Mouse (Mus musculus) layer of hippocampus, postnatal 36 days (tissue): ENCODE results near the gene Gm48552. TPM values are rescaled to one million over a fixed set of nuclear protein-coding genes. Genes with fewer than 3 reads are reported as not detected.

Experiments used
- DNase-seq, 2 experiments: peaks; one replicate each; pipeline ENCODE4 v3.0.0; 2022
- total RNA-seq, 2 experiments: library from RNA; stranded (reverse); gene quantifications; 2 replicates each; pipeline ENCODE4 v1.2.3; 2021

The Gm48552 gene
- total RNA-seq, 2 experiments from 2014 or later, result 4.5 to 7.1 TPM

- peak in 1 of 2 experiments; percentile 13 for DNase-seq
Measured at GRCm38 (mm10) chr10:81420191-81420767, 31.5 kb downstream of the Gm48552 start.

DNA sequence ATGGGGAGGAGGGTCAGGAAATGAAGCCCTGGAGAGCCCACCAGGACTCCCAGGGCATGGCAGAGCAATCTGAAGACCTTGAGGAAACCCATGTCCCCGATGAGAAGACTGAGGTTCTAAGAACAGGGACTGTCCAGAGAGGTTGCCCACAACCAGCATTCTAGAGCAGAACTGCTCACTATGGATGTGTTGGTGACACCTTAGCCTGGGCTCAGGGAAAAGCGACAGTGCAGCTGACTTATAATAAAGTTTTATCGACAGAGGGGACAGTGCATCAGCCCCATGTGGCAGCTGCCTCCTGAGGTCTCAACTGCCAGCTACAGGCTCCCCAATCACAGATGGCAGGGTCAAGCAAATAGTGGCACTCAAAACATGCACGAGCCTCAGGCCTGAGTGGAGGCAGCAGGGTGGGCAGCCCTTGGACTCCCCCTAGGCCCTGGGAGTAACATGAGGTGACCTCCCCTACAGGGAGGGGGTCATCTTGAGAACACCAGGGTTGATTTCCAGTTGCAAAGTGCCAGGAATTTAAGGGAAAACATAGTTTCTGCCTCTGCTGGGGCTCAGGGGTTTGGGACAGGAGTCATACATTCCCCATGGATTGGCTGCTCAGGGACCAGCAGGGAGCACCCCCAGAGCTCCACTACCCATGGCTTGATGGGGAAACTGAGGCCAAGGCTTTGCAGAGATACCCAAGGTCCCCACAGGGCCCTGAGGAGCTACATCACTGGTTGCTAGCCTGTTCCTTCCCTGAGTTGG is 32.4 kb downstream of the Gm48552 start:
- DNase-seq, result no peak

- peak in 1 of 2 experiments; percentile 1 for DNase-seq
Measured at GRCm38 (mm10) chr10:81421797-81422100, 32.9 kb downstream of the Gm48552 start.

GRCm38 (mm10) chr10:81422191-81422590 is 33.4 kb downstream of the Gm48552 start:
- peak in 1 of 2 experiments; percentile 3 for DNase-seq

GRCm38 (mm10) chr10:81422661-81423217 is 33.9 kb downstream of the Gm48552 start:
- no peak for DNase-seq

GRCm38 (mm10) chr10:81423476-81424245 is 34.9 kb downstream of the Gm48552 start:
- peak in 1 of 2 experiments; percentile 1 for DNase-seq

DNA sequence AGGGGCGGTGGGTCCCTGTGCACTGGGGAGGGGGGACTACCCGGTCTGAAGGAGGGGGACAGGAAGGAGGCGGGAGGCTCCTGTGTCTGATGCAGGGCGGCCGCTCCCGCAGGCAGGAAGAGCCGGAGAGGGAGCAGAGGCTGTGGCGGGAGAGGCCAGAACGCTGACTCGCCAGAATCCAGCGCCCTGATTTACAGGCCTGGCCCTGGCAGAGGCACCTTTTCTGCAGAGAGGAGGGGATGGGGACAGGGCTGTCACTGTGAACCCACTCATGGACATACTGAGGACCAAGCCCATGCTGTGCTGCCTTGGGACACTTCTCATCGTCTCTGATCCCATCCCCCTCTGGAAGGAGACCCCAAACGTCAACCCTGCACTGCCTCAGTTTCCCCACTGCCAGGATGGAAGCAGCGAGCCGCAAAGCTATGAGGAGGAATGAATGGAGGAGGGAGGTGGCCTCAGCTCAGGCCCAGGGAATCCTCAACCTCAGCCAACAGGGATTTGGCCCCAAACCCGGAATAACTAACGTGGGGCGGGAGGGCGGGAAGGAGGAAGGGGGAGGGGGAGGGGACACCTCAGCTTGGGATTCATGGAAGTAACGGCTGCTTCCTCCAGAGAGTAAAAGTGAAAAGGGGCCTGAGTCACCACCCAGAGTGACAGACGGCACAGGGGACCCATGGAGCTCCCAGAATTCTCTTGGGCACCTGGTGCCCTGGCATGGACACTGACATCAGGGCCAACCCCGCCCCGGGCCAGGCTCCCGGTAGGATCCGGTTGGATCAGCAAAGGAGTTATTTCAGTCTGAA is 35.6 kb downstream of the Gm48552 start:
- peak in 1 of 2 experiments; percentile 15 for DNase-seq

DNA sequence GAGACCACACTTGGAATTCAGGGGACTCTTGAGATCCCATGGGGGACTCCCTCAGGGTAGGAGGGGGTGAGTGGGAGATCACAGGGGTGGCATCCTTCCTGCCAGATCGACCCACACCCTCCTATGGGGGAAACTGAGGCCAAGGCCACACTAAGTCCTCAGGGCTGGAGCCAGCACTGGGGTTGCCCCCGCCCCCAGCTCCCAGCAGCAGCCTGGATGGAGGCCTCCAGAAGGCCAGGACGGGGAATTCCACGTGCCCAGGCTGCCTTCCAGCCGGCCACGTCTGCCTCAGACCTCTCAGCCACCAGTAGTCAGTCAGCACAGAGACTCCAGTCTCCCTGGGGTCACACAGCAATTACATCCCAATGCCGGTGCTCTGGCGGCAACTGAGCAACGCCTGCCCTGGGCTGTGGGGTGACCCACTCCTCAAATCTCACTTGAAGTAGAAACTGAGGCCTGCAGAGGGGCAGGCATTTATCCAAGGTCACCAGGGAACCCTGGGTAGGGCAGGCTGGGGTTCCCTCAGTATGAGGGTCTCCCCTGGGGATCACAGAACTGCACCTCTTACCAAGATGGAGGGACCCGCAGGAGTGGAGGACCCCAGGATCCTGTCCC is 36.5 kb downstream of the Gm48552 start:
- DNase-seq, result peak in 1 of 2 experiments; percentile 23

GRCm38 (mm10) chr10:81426081-81426671 is 37.4 kb downstream of the Gm48552 start:
- DNase-seq, result peak in 1 of 2 experiments; percentile 11

DNA sequence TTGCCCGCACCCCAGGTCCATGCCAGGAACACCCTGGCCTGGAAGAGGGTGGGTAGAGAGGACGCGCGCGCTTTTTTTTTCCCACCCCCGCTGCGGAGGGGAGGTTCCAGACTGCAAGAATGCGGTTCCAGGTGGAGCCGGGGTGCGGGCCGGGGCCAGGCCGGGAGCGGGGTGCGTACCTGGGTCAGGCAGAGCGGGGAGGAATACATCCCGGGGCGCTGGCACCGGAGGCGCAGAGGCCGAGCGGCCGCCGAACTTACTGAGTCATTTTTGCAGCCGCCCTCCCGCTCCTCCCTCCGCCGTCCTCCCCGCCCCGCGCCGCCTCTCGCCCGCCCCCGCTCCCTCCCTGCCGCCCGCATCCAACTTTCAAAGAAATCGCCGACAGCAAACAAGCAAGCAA is 38.1 kb downstream of the Gm48552 start:
- peak in 1 of 2 experiments; percentile 53 for DNase-seq

DNA sequence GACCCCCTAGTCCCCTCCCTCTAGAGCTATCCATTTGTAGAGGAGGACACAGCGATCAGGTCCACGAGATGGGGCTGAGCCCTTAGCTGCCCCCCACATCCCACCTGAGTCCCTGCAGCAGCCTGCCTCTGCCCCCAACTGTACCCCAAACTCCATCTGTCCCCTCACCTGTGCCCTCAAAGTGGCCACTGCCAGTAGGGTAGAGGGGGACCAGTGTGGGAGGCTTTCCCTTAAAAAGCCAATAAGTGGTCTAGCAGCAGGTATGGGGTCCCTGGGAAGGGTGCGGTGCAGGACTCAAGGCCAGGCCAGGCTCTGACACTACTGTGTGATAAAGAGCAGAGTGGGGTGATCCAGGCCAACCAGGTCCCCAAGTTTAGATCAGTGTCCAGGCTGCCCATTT is 38.5 kb downstream of the Gm48552 start:
- DNase-seq, result peak in 1 of 2 experiments; percentile 11

GRCm38 (mm10) chr10:81427804-81428506 is 39.1 kb downstream of the Gm48552 start:
- peak in 1 of 2 experiments; percentile 3 for DNase-seq

- peak in 1 of 2 experiments; percentile 1 for DNase-seq
Measured at GRCm38 (mm10) chr10:81428507-81428870, 39.7 kb downstream of the Gm48552 start.

GRCm38 (mm10) chr10:81429092-81429491 is 40.3 kb downstream of the Gm48552 start:
- no peak for DNase-seq

GRCm38 (mm10) chr10:81429605-81430061 is 40.8 kb downstream of the Gm48552 start:
- peak in 1 of 2 experiments; percentile 58 for DNase-seq

DNA sequence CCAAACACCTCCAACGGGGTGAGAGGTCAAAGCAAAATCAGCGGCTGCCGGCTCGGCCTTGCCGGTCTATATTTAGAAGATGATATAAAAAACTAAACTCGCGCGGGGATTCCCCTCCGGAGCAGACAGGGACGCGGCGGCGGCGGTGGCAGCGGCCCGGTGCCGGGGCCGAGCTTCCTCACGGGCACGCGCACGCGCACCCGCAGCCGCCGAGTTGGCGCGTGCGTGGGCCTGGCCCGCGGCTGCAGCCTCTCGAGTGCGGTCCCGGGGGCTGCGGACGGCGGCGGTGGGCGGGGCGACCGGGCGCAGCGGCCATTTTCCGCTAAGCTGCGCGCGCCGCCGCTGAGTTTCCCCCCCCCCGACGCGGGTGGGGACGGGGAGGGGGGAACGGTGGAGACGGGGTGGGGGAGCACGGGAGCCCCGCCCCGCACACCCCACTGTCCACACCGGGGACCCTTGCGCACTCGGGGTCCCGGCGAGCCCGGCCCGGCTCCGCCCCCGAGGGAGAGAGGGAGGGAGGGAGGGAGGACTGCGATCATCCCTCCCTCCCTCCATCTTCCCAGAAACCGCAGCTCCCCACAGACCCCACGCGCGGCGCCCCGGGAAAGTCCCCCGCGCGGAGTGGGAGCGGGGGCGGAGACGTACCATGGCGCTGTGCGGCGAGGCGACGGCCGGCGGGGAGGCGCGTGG is 41.5 kb downstream of the Gm48552 start:
- DNase-seq, result peak; percentile 75 to 83

GRCm38 (mm10) chr10:81430831-81431525 is 42.2 kb downstream of the Gm48552 start:
- peak in 1 of 2 experiments; percentile 65 for DNase-seq

DNA sequence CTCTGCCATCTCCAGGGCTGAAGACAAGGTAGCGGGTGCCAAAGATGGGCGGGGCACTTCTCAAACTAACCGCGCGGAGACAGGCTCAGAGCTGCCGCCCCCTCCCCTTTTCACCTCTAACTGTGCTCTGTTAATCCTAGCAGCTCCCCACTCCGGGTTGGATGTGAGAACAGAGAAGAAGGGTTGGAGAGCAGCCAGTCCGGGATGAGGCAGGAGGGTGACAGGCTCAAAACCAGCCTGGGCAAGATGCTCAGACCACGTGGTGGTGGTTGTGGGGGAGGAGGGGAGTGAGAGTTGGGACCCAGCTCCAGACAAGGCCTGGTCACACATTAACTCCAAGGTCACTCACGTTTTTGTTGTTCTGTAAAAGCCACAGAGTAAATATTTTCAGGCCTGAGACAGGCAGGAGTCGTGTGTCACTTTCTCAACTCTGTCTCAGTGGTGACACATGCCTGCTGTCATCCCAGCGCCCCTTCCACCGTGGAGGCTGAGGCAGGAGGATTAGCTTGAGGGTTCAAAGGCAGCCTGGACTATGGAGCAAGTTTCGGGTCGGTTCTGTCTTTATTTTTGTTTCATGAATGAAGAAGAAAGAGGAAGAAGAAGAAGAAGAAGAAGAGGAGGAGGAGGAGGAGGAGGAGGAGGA is 42.8 kb downstream of the Gm48552 start:
- DNase-seq, result peak in 1 of 2 experiments; percentile 60
